Mouse (Mus musculus): ENCODE data around the gene Gbp8.
"Not testable (repeated sequence)": the region's sequence is repeated elsewhere in the genome, so short reads cannot be mapped to it uniquely, and the experiment has no call there.

Gbp8 gene

DNA sequence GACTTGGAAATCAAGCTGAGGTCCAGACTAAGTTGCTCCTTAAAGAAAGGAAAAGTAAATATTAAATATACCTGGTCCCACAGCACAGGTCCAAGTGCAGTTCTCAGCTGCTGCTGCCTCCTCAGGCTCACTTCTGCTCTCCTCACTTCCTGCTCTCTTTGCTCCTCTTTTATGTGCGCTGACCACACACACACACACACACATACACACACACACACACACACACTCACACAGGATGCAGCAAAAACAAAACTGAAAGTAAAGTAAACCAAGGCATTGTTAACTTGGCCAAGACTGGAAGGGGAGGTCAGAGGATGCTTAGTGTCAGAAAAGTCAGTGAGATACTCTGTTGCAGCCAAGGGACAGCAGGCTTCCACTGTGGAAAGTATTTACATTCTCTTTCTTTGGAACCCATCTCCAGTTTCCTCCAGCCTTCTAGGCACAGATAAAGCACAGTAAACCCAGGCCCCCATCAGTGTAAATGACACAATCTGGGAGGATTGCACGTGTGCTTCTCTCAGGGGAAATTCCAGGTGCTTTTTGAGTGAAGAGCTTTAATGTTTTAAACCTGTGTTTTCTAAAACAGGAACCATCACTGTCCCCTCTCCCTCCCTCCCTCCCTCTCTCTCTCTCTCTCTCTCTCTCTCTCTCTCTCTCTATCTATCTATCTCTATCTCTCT is at the start of gene Gbp8, which contains the start of the genes Gbp9 and Gbp4:
Gene Gbp8 (minus strand): TSS at position 132 of the 680 bp plus-strand sequence.
Gene Gbp9 (minus strand): TSS at position 131 of the 680 bp plus-strand sequence.
Gene Gbp4 (minus strand): TSS at position 178 of the 680 bp plus-strand sequence.
- not testable (repeated sequence) for DNase-seq

GRCm38 (mm10) chr5:105181446-105181845 is 42.1 kb upstream of the Gbp8 start:
- no peak for DNase-seq

DNA sequence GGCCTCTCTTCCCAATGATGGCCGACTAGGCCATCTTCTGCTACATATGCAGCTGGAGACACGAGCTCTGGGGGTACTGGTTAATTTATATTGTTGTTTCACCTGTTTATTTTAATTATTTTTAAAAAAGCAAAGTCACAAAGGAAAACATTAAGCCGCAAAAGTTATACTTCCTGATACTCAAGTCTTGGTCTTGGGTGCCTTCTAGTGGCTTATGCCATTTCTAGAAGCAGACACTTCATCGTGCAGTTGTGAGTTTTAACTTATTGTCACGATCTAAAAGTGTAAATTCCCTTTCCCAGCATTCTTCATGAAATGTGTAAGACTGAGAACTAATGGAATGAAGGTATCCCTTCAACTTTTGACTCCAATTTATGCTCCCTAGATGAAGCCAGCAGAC is 17.2 kb upstream of the Gbp8 start:
- DNase-seq, result no peak

DNA sequence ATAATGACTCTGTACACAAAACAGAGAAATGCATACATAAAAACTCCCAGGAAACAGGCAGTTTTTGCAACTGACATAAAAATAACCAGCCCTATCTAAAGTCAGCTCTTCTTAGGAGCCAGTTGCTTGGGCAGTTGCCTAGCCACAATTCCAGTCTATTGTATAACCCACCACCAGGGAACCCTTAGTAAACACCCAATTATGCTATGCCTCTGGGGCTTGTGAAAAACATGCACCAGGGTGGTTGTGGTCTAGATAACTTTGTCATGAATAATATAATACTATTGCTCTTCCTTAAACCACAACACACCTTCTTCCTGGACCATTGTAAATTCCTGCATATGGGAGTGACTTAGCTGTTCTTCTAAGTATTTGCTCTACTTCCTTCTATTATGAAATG is 14.7 kb upstream of the Gbp8 start:
- no peak for DNase-seq

DNA sequence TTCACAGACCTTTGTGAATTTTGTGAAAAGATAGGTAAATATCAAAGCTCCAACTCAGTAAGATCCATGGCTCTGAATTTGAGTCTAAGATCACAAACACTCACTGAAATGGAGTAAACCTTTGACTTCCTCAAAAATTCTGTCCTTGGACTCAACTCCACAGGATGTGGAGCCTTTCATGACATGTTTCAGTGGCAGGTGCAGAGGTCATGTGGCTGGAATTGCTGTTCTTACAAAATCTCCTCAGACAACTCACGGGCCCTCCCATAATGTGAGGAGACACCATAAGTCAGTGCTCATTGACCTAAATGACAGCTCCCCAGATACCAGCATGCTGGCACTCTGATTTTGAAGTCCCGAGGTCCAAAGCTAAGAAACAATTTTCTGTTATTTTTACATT is 8.7 kb upstream of the Gbp8 start:
- not testable (repeated sequence) for DNase-seq

DNA sequence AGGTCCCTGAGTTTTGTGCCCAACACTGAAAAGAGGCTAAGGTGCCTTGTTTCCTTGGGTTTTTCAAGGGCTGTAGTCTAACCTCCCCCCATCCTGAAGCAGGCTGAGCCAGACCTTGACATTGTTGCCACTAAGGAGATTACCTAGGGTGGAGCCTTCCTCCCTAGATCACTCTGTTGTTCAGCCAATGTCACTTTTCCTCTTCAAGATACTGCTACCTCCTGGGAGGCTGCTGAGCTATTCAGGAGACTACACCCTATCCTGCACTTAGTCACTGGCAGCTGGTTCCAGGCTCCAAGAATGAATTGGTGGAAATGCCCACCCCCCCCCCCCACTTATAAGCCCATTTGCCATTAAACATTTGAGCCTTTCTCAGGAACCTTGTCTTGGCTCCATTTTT is 7.1 kb upstream of the Gbp8 start:
- no peak for DNase-seq

GRCm38 (mm10) chr5:105145731-105146130 is 6.4 kb upstream of the Gbp8 start:
- not testable (repeated sequence) for DNase-seq

DNA sequence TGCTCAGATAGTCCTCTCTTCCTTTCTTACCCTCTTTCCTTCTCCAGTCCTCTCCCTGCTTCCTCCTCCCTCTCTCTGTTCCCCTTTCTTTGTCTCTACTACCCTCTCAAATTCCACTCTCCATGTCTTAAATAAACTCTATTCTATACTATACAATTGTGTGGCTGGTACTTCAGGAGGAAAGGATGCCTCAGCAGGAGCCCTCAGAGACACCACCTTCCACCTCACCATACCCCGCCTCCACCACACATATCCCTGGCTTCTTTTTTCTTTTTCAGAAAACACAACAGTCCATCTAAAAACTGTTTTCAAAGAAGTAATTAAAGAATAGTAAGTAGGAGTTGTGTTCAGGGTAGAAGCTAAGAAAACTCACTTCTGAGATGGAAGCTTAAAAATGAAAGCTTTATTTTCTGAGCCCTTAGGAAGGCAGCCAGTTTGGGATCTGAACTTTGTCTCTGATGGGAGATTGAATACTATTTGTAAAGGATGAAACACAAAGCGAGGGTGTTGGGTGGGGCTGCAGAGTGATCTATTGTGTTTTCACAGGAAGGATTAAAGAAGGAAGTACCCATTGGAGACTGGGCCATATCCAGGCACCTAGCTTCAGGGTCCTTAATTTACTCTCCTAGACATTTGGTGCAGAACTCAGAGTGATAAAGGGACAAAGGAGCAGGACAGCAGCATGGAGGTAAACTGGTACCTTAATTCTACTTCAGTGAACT is 910 bp upstream of the Gbp8 start:
- not testable (repeated sequence) for DNase-seq

GRCm38 (mm10) chr5:105138906-105139305 is 434 bp downstream of the Gbp8 start:
- DNase-seq, result no peak

DNA sequence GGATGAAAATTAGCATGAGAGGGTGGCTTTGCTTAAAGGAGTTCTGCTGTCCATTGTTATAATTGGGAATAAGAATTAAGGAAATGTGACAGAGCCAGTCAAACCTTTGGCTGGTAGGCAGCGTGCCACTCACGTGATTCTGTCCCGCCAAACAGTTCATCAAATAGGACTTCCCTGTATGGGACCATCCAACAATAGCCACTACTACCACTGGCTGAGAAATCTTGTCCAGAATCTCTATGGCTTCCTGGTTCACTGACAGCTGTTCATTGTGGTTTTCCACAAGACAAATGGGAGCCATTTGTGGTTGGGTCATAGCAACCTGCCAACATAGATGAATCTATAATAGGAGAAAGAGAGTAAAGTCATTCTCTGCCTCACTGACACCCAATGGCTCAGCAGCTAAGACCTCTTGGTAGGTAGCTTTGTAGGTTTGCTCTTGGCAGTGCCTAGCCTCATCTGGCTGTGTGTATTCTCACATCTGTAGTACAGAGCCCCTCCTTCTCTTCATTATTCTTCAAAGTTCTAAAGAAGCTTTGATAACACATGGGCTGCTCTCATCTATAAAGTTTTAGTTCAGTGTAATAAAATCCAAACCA is 2.5 kb downstream of the Gbp8 start:
- not testable (repeated sequence) for DNase-seq

- peak; percentile 2 to 5 for DNase-seq
These were observed 17.6 kb downstream of the Gbp8 start for GRCm38 (mm10) chr5:105121731-105122130.

DNA sequence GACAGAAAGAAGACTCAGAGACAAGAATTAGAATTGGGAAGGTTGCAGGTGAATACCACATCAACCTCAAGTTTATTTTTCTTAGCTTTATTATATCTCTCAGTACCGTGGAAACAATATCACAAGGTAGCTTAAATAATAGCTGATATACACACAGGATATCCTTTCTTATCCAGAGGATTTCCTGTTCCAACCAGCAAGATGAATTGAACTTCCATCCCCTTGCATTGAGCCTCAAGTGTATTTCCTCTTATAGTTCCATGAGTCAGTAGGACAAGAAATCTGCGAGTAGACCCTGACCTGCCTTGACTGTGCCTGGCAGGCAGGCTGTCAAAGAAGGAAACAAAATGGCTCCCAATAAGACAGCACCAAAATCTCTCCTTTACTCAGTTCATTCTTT is 23.6 kb downstream of the Gbp8 start:
- no peak for DNase-seq

DNA sequence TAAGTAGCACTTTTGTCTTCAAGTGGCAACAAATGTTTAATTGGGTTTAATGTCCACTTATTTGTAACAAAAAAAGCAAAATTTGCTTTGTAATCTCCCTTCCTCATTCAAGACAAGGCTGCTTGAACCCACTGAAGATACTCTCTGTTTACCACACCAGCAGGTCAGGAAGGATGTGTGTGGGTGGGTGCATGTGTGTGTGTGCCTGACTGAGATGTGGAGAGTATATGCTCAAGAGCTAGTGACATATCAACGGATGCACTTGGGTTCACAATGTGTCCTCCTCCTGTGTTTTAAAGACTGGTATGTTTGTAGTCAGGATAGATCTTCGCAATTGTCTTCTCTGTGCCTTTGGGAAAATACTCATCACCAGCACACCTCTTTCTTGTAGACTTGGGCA is 24.6 kb downstream of the Gbp8 start:
- DNase-seq, result no peak

DNA sequence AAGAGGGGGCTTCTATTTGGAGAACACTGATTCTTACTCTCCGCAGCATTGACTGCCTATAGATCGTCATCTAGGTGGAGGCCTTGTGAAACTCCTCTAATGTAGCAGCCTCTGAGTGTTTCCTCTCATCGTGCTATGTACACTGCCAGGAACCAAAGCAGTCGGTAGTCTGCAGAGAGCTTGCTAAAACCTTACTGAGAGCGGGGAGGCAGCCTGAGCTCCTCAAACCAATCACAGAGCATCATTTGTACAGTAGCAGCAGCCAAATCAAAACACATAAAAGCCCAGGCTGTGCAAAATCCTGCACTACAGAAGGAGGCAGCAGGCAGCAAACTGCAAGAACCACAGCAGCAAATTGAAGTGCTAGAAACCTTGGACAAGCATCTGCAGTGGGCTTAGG is 25.7 kb downstream of the Gbp8 start:
- no peak for DNase-seq

- not testable (repeated sequence) for DNase-seq
These were observed 29.0 kb downstream of the Gbp8 start for GRCm38 (mm10) chr5:105110271-105110852.

DNA sequence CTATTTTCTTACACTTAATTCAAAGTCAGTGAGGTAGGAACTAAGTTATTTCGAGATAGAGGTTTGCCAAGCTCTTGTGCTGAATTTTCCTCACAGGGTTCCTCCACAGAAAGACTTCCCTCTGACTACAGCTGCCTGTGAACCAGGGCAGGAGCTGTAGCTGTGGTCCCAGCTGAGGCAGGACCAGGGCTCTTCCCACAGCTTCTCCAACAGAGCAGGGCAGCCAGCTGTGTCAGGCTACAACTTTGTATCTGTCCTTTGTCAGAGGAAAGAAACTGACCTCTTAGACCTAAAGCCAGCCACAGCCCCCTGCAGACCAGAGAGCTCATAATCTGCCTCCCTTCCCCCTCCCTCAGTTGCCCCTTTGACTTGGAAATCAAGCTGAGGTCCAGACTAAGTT is 29.6 kb downstream of the Gbp8 start:
- DNase-seq, result not testable (repeated sequence)

DNA sequence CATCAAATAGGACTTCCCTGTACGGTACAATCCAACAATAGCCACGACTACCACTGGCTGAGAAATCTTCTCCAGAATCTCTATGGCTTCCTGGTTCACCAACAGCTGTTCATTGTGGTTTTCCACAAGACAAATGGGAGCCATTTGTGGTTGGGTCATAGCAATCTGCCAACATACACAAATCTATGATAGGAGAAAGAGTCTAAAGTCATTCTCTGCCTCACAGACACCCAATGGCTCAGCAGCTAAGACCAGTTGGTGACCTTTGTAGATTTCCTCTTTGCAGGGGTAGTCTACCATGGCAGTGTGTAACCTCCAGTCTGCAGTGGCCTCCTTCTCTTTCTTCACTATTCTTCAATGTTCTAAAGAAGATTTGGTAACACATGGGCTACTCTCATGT is 33.7 kb downstream of the Gbp8 start:
- not testable (repeated sequence) for DNase-seq

GRCm38 (mm10) chr5:105081900-105082299 is 57.4 kb downstream of the Gbp8 start:
- no peak for DNase-seq

- not testable (repeated sequence) for DNase-seq
These were observed 71.0 kb downstream of the Gbp8 start for GRCm38 (mm10) chr5:105068356-105068755.

DNA sequence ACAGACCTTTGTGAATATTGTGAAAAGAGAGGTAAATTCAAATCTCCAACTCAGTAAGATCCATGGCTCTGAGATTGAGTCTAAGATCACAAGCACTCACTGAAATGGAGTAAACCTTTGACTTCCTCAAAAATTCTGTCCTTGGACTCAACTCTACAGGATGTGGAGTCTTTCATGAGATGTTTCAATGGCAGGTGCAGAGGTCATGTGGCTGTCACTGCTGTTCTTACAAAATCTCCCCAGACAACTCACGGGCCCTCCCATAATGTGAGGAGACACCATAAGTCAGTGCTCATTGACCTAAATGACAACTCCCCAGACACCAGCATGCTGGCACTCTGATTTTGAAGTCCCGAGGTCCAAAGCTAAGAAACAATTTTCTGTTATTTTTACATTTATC is 74.9 kb downstream of the Gbp8 start:
- not testable (repeated sequence) for DNase-seq

DNA sequence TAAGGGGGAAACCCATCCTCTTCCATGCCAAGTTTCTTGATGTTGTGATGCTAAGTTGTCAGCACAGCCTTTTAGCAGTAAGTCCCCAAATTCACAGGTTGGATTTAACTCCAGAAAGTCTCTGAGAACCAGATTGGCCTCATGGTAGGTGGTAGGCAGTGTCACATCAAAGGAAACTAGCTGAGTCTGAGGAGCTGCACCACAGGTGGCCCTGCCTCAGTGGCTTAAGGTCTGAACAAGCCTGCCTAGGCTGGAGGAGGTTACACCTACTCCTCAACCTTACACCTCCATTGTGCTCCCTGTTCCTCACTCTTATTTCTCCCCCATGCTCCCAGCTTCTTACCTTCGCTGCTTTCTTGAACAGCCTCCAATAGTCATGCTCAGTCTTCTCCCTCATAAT is 76.0 kb downstream of the Gbp8 start:
- no peak for DNase-seq

GRCm38 (mm10) chr5:105062403-105062802 is 76.9 kb downstream of the Gbp8 start:
- not testable (repeated sequence) for DNase-seq

- DNase-seq, result no peak
These were observed 79.1 kb downstream of the Gbp8 start for GRCm38 (mm10) chr5:105060224-105060623.

All from cerebellum, adult 18-20 months (tissue).